Comparison of ENCODE assay signal across 8 mouse cellular contexts in the genomic region with DNA sequence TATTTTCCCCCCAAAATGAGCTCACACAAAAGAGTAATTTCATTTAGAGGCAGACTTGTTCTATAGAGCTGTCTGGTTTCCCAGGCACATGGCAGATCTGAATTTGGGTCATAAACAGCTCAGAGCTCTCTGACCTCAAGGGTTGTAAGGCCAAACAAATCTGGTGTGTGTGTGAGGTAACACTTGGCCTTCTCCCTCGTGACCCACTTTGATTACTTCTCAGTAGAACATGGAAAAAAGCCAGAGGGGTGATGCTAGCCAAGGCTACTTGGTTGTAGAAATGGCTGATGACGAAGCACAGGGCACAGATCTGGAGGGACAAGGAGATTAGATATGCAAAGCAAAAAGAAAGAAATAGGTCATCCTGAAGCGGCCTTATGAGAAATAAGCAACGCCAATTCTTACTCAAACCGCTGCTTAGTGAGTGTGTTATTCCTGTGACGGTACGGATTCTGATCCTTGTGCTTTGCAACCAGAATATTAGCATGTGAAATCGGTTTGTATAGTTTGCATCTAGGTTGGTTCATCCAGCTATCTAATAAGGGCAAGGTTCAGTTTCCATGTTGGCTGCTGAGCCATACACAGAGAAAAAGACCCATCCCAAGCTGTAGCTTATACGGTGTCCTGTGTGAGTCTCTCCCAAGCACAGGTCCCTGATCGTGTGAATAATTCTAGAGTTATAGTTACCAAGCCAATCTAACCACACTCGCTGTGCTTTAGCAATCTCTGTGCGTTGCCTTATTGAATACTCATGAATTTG. TPM values are rescaled to one million over a fixed set of nuclear protein-coding genes. Genes with fewer than 3 reads are reported as not detected.
DNase-seq lines count a peak whose midpoint lies in the region; ATAC-seq and TF ChIP-seq lines count a peak whose summit lies in the region.
"Had no signal": no experiment of that assay in that cellular context is flagged by ENCODE, and none has a peak within 500 bp of the region (broad histone marks: within the 10 kb centered on the region; RNA-seq: fewer than 3 reads in every experiment).

No protein-coding gene starts in this region.

- H3K9me3 ChIP-seq in midbrain, embryonic 14.5 days (ENCODE audit: control insufficient read depth, low read length) = no peaks in the 10 kb centered on the region

- intact Hi-C loops in gastrocnemius, postnatal 14 days (cut with DNase I; ENCODE audit: low total_unique reads) = no loop called here

- no peaks in the 10 kb centered on the region for H3K36me3 ChIP-seq in liver, adult 2 months (ENCODE audit: control insufficient read depth, insufficient read depth, low read length)
- no peaks in the 10 kb centered on the region for H3K36me3 ChIP-seq in midbrain, embryonic 14.5 days (ENCODE audit: control insufficient read depth, insufficient read depth, low read length)

- no peak for TF ChIP-seq CTCF in liver, adult 2 months (IDR thresholded peaks at IDR 0.05; ENCODE audit: low read depth, low read length)

- no peak overlapping the region for H3K27ac ChIP-seq in liver, adult 2 months (replicated peaks; ENCODE audit: insufficient read depth, low read depth, low read length)
- H3K27ac ChIP-seq in midbrain, embryonic 14.5 days (replicated peaks; ENCODE audit: low read depth, low read length) = no peak overlapping the region

- no peaks in the 10 kb centered on the region for H3K27me3 ChIP-seq in liver, adult 2 months (ENCODE audit: control insufficient read depth, insufficient read depth, low read length)
- no peaks in the 10 kb centered on the region for H3K27me3 ChIP-seq in midbrain, embryonic 14.5 days (ENCODE audit: control insufficient read depth, insufficient read depth, low read length)

- H3K4me1 ChIP-seq in liver, adult 2 months (ENCODE audit: control insufficient read depth, insufficient read depth, low read length) = peaks cover 8% of the 10 kb centered on the region
- no peaks in the 10 kb centered on the region for H3K4me1 ChIP-seq in midbrain, embryonic 14.5 days (ENCODE audit: control insufficient read depth, insufficient read depth, low read length)

- DNase-seq in liver, adult 2 months (ENCODE audit: extremely low read depth, low read depth, low spot score) = peak; percentile 99
- DNase-seq in liver = no peak
- DNase-seq in brain, adult 2 months (ENCODE audit: low read depth, low spot score) = peak; percentile 91
- DNase-seq in gastrocnemius, postnatal 14 days = peak; percentile 53
- DNase-seq in skeletal muscle tissue, adult 2 months (ENCODE audit: low read depth, low spot score) = peak; percentile 85
- DNase-seq in spleen, adult 18-20 months = no peak
- no peak for DNase-seq in midbrain, embryonic 14.5 days
- DNase-seq: thymus, postnatal 25 days had no signal

- TF ChIP-seq POLR2A in liver, adult 2 months (IDR thresholded peaks at IDR 0.05; ENCODE audit: extremely low read depth, insufficient read depth, low read length) = no peak

- 32% methylated on average over 12 of the region's 12 CpGs for WGBS in liver, adult 2 months
- whole genome bisulfite sequencing in midbrain, embryonic 14.5 days = 87% methylated on average over 12 of the region's 12 CpGs

- ATAC-seq in midbrain, embryonic 14.5 days (ENCODE audit: low FRiP score, low TSS enrichment) = no peak

- H3K4me3 ChIP-seq in liver, adult 2 months (ENCODE audit: insufficient read depth, low read depth, low read length) = no peak overlapping the region
- no peak overlapping the region for H3K4me3 ChIP-seq in midbrain, embryonic 14.5 days (replicated peaks; ENCODE audit: low read depth, low read length)

- no peak overlapping the region for H3K9ac ChIP-seq in liver, adult 2 months (ENCODE audit: low read depth, low read length)
- no peak overlapping the region for H3K9ac ChIP-seq in midbrain, embryonic 14.5 days (replicated peaks; ENCODE audit: low read length)

- H3K4me2 ChIP-seq in midbrain, embryonic 14.5 days (ENCODE audit: low read length) = no peak overlapping the region

- no peaks in the 10 kb centered on the region for H3K79me2 ChIP-seq in liver, adult 2 months (ENCODE audit: control insufficient read depth, insufficient read depth, low read length)

RNA-seq across cellular contexts. Expression of a gene that starts 15.9 kb away (rescaled TPM):
- total RNA-seq in liver, adult 2 months (2014; rRNA removed) = 14.5 and 16.1 TPM in 2 replicates
- 9.2 and 11.7 TPM in 2 replicates for polyA plus RNA-seq in liver, adult 2 months (2012; rRNA removed)
- 10 to 100 TPM in 1 of 2 experiments, 1 to 10 TPM in 1; 9.6 to 16.6 TPM for total RNA-seq in gastrocnemius, postnatal 14 days (2021)
- polyA plus RNA-seq in midbrain, embryonic 14.5 days (2014; fragmentation: Nextera tagmentation; extraction: Ambion mirVana) = 81.7 and 108 TPM in 2 replicates

RNA-seq across cellular contexts. Expression of a gene that starts 44.9 kb away (rescaled TPM):
- 0.13 and 0.28 TPM in 2 replicates for total RNA-seq in liver, adult 2 months (2014; rRNA removed)
- not detected in 2 replicates for polyA plus RNA-seq in liver, adult 2 months (2012; rRNA removed)
- under 1 TPM in 1 of 2 experiments, not detected in 1; 0.60 TPM for total RNA-seq in gastrocnemius, postnatal 14 days (2021)
- 1.6 and 1.7 TPM in 2 replicates for polyA plus RNA-seq in midbrain, embryonic 14.5 days (2014; fragmentation: Nextera tagmentation; extraction: Ambion mirVana)

RNA-seq across cellular contexts. Expression of a gene that starts 44.9 kb away (rescaled TPM):
- total RNA-seq in liver, adult 2 months (2014; rRNA removed) = 68.0 and 77.9 TPM in 2 replicates
- polyA plus RNA-seq in liver, adult 2 months (2012; rRNA removed) = 56.4 and 70.4 TPM in 2 replicates
- total RNA-seq in gastrocnemius, postnatal 14 days (2021) = 10 to 100 TPM; 82.5 to 92.6 TPM
- 172 and 191 TPM in 2 replicates for polyA plus RNA-seq in midbrain, embryonic 14.5 days (2014; fragmentation: Nextera tagmentation; extraction: Ambion mirVana)

Comparison
In these comparisons a context has a peak if more than half of its experiments do, and no peak if none do; other contexts are left out.
1. DNase-seq: peak in liver, adult 2 months (single experiment), brain, adult 2 months (single experiment), gastrocnemius, postnatal 14 days (single experiment) and skeletal muscle tissue, adult 2 months (single experiment); none in liver (single experiment), spleen, adult 18-20 months (0 of 2) and midbrain, embryonic 14.5 days (single experiment).